Mouse (Mus musculus): ENCODE measurements around the gene Notum. TPM values are rescaled to one million over a fixed set of nuclear protein-coding genes. Genes with fewer than 3 reads are reported as not detected.

The Notum gene
- total and polyA plus RNA-seq, 2 experiments from 2014 or later = 4.1 to 6.9 TPM

GRCm38 (mm10) chr11:120663714-120664113 lies 2.7 kb upstream of the Notum start:
- Histone ChIP-seq H3K9ac (replicated peaks; ENCODE audit: low read length) (no peak overlapping the region), H3K9me3 (ENCODE audit: low read length) (no peaks in the 10 kb centered on the region), H3K4me3 (ENCODE audit: low read length) (no peak overlapping the region), H3K27ac (no peak overlapping the region), H3K36me3 (ENCODE audit: insufficient read depth, low read length) (no peaks in the 10 kb centered on the region), H3K27me3 (ENCODE audit: insufficient read depth, low read length) (peaks cover 47% of the 10 kb centered on the region), H3K4me2 (ENCODE audit: low read depth, low read length) (no peak overlapping the region), H3K4me1 (ENCODE audit: insufficient read depth, low read length) (no peaks in the 10 kb centered on the region)
- TF ChIP-seq CTCF (IDR thresholded peaks at IDR 0.05; ENCODE audit: low read depth) = no peak
- DNase-seq (ENCODE audit: low spot score) (no peak), ATAC-seq (no peak)
- 58% methylated on average over 5 of the region's 5 CpGs for WGBS

GRCm38 (mm10) chr11:120662759-120663158 lies 1.8 kb upstream of the Notum start:
- TF ChIP-seq CTCF (IDR thresholded peaks at IDR 0.05; ENCODE audit: low read depth) = no peak
- Histone ChIP-seq H3K9ac (replicated peaks; ENCODE audit: low read length) (no peak overlapping the region), H3K9me3 (ENCODE audit: low read length) (no peaks in the 10 kb centered on the region), H3K4me2 (ENCODE audit: low read depth, low read length) (no peak overlapping the region), H3K4me1 (ENCODE audit: insufficient read depth, low read length) (no peaks in the 10 kb centered on the region), H3K27me3 (ENCODE audit: insufficient read depth, low read length) (peaks cover 57% of the 10 kb centered on the region), H3K27ac (no peak overlapping the region), H3K36me3 (ENCODE audit: insufficient read depth, low read length) (no peaks in the 10 kb centered on the region), H3K4me3 (ENCODE audit: low read length) (no peak overlapping the region)
- ATAC-seq (no peak), DNase-seq (ENCODE audit: low spot score) (no peak)
- 34% methylated on average over 6 of the region's 6 CpGs for WGBS

DNA sequence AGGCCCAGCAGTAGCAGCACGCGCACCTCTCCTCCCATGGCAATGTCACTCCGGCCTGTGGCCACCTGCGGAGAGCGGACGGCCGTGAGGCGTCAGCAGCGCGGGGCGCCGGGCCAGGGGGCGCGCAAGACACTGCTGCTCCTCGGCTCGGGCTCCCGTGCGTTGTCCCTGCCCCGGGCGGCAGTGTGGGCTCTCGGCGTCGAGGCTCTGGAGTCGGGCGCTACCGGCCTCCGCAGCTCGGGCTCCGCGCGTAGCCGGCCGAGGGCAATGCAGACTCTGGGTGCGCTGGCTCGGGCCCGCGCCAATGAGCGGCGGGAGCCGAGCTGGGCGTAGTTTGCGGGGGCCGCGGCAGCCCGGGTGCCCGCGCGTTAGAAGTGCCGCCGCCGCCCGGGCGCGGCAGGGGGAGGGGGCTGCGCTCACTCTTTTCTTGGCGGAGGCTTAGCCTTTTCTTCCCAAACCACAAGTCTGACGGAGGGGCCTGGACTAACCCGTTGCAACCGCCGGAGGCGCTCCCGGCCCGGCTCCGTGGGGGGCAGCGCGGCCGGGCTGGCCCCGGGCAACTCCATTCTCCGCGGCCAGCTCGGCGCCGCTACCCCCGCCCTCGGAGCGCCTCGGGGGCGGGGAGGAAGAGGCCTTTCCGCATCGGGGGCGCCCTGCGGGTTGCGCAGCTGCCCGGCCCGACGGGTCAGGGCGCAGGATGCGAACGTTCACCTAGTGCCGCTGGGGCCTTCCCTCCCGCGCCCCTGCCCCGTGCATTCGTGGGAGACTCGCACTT lies 487 bp downstream of the Notum start:
- Histone ChIP-seq H3K9me3 (ENCODE audit: low read length) (no peaks in the 10 kb centered on the region), H3K4me3 (ENCODE audit: low read length) (peak overlapping the region; percentile 32), H3K4me2 (ENCODE audit: low read depth, low read length) (peak overlapping the region; percentile 55), H3K27ac (no peak overlapping the region), H3K4me1 (ENCODE audit: insufficient read depth, low read length) (no peaks in the 10 kb centered on the region), H3K27me3 (ENCODE audit: insufficient read depth, low read length) (peaks cover 68% of the 10 kb centered on the region), H3K36me3 (ENCODE audit: insufficient read depth, low read length) (no peaks in the 10 kb centered on the region), H3K9ac (replicated peaks; ENCODE audit: low read length) (no peak overlapping the region; the same call in 1 of the 2 replicates)
- WGBS = 2% methylated on average over 82 of the region's 95 CpGs
- ATAC-seq (peak; percentile 76; the same call in 1 of the 2 replicates), DNase-seq (ENCODE audit: low spot score) (peak; percentile 66)
- TF ChIP-seq CTCF (IDR thresholded peaks at IDR 0.05; ENCODE audit: low read depth) = peak; percentile 10; the same call in 1 of the 2 replicates

GRCm38 (mm10) chr11:120659509-120660300 lies 1.3 kb downstream of the Notum start:
- no peak for TF ChIP-seq CTCF (IDR thresholded peaks at IDR 0.05; ENCODE audit: low read depth)
- no peak for ATAC-seq
- Histone ChIP-seq H3K4me3 (ENCODE audit: low read length) (peak overlapping the region; percentile 32), H3K27ac (no peak overlapping the region), H3K27me3 (ENCODE audit: insufficient read depth, low read length) (peaks cover 68% of the 10 kb centered on the region), H3K36me3 (ENCODE audit: insufficient read depth, low read length) (no peaks in the 10 kb centered on the region), H3K4me1 (ENCODE audit: insufficient read depth, low read length) (no peaks in the 10 kb centered on the region), H3K4me2 (ENCODE audit: low read depth, low read length) (peak overlapping the region; percentile 55), H3K9ac (replicated peaks; ENCODE audit: low read length) (no peak overlapping the region; the same call in 1 of the 2 replicates), H3K9me3 (ENCODE audit: low read length) (no peaks in the 10 kb centered on the region)
- no peak for DNase-seq (ENCODE audit: low spot score)
- WGBS = 2% methylated on average over 50 of the region's 50 CpGs

GRCm38 (mm10) chr11:120658876-120659410 lies 2.0 kb downstream of the Notum start:
- DNase-seq (ENCODE audit: low spot score) = peak; percentile 80
- Histone ChIP-seq H3K36me3 (ENCODE audit: insufficient read depth, low read length) (no peaks in the 10 kb centered on the region), H3K9ac (replicated peaks; ENCODE audit: low read length) (no peak overlapping the region), H3K4me1 (ENCODE audit: insufficient read depth, low read length) (no peaks in the 10 kb centered on the region), H3K27ac (no peak overlapping the region), H3K4me2 (ENCODE audit: low read depth, low read length) (0 out of 2 replicates have a peak overlapping the region, but pooled peaks have one; percentile 2), H3K4me3 (ENCODE audit: low read length) (peak overlapping the region; percentile 32), H3K9me3 (ENCODE audit: low read length) (no peaks in the 10 kb centered on the region), H3K27me3 (ENCODE audit: insufficient read depth, low read length) (peaks cover 68% of the 10 kb centered on the region)
- 2% methylated on average over 24 of the region's 24 CpGs for WGBS
- no peak for ATAC-seq
- peak; percentile 81 for TF ChIP-seq CTCF (IDR thresholded peaks at IDR 0.05; ENCODE audit: low read depth)

DNA sequence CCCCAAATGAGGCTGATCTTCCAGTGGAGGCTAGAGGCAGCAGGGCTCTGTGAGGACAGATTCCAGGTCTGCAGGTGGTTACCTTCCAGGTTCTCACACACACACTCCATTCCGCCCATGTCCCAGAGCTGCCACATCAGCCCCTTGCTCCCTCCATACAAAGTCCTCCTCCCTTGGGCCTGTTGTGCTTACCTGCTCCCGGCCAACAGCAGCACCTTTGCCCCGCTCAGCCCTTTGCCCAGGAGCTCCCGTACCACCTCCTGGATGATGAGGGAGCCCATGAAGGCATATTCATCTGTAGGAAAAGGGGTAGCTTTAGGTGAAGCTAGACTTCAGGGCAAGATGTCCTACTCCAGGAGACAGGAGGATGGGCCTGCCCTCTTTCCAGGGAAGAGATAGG lies 3.7 kb downstream of the Notum start:
- Histone ChIP-seq H3K4me3 (ENCODE audit: low read length) (no peak overlapping the region), H3K4me1 (ENCODE audit: insufficient read depth, low read length) (no peaks in the 10 kb centered on the region), H3K9me3 (ENCODE audit: low read length) (no peaks in the 10 kb centered on the region), H3K9ac (replicated peaks; ENCODE audit: low read length) (no peak overlapping the region), H3K27me3 (ENCODE audit: insufficient read depth, low read length) (peaks cover 56% of the 10 kb centered on the region), H3K36me3 (ENCODE audit: insufficient read depth, low read length) (no peaks in the 10 kb centered on the region), H3K27ac (no peak overlapping the region), H3K4me2 (ENCODE audit: low read depth, low read length) (no peak overlapping the region)
- no peak for TF ChIP-seq CTCF (IDR thresholded peaks at IDR 0.05; ENCODE audit: low read depth)
- ATAC-seq = no peak
- DNase-seq (ENCODE audit: low spot score) = no peak
- 92% methylated on average over 4 of the region's 4 CpGs for WGBS

Data from hindbrain, postnatal 0 days (tissue).